24 mouse cellular contexts compared by ENCODE assay signal in the genomic region with DNA sequence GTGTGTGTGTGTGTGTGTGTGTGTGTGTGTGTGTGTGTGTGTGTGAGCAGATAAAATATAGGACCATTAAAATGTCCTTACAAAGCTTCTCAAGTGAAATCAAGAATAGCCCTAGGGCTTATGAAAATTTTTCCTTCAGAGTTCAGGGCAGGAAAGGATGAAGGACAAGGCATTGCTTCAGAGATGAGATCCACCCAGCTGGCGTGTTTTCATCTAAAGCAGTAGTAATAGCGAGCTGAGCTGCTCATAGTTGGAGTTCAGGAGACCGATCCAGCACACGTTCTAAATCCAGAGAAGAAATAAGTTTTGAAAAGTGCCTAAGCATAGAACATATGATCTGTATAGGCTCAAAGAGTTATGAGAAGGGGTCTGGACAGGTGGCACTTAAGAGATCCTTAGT.
DNase-seq lines count a peak whose midpoint lies in the region; TF ChIP-seq lines count a peak whose summit lies in the region.
"Had no signal": no experiment of that assay in that cellular context is flagged by ENCODE, and none has a peak within 500 bp of the region (broad histone marks: within the 10 kb centered on the region; RNA-seq: fewer than 3 reads in every experiment).

No protein-coding gene starts in this region.

- DNase-seq in adrenal gland, adult 8-10 months: peak; percentile 29
- no peak for DNase-seq in adrenal gland, postnatal 4 days (ENCODE audit: low spot score in 2 of 2)
- DNase-seq in gastrocnemius, adult 2 months: peak; percentile 39
- DNase-seq in gastrocnemius, postnatal 4 days (ENCODE audit: low spot score in 2 of 2): no peak
- DNase-seq in adrenal gland, postnatal 14 days: peak; percentile 31
- no peak for DNase-seq in thymus, postnatal 10 days (ENCODE audit: low spot score in 2 of 2)
- DNase-seq: B cell, adult 2 months; cerebellum, adult 11 months; cerebellum, adult 2 months; cerebellum, adult 9-11 months; cerebellum, postnatal 25 days; forebrain, postnatal 0 days; gastrocnemius, postnatal 14 days; heart, adult 2 months; heart, postnatal 10 days; heart, postnatal 4 days; kidney, adult 18-20 months; kidney, adult 9 months had no signal

- H3K27ac ChIP-seq in gastrocnemius, adult 2 months: peak overlapping the region; percentile 65
- H3K27ac ChIP-seq: embryonic facial prominence, embryonic 12.5 days; embryonic facial prominence, embryonic 15.5 days; heart, adult 2 months; heart, embryonic 15.5 days; hindbrain, embryonic 14.5 days; hindbrain, postnatal 0 days had no signal

- intact Hi-C loops in gastrocnemius, adult 2 months (cut with DNase I): no loop called here

- TF ChIP-seq CTCF in gastrocnemius, adult 2 months (IDR thresholded peaks at IDR 0.05): no peak

- H3K4me3 ChIP-seq in gastrocnemius, adult 2 months: no peak overlapping the region
- H3K4me3 ChIP-seq: embryonic facial prominence, embryonic 12.5 days; embryonic facial prominence, embryonic 15.5 days; heart, adult 2 months; heart, embryonic 12.5 days; heart, embryonic 15.5 days had no signal

Comparison
In these comparisons a context has a peak if more than half of its experiments do, and no peak if none do; other contexts are left out.
1. DNase-seq: peak in adrenal gland, adult 8-10 months (single experiment), gastrocnemius, adult 2 months (single experiment) and adrenal gland, postnatal 14 days (single experiment); none in adrenal gland, postnatal 4 days (0 of 2), gastrocnemius, postnatal 4 days (0 of 2) and thymus, postnatal 10 days (0 of 2).